Mouse (Mus musculus) cerebellum, adult 18-20 months (tissue): ENCODE results near the gene Syne3.
A peak's percentile ranks its signal among the peaks of the same experiment; 100 is the strongest.

ENCODE experiments used
- DNase-seq, 2 experiments: peaks; one replicate each; pipeline ENCODE4 v3.0.0; 2021

Gene Syne3

DNA sequence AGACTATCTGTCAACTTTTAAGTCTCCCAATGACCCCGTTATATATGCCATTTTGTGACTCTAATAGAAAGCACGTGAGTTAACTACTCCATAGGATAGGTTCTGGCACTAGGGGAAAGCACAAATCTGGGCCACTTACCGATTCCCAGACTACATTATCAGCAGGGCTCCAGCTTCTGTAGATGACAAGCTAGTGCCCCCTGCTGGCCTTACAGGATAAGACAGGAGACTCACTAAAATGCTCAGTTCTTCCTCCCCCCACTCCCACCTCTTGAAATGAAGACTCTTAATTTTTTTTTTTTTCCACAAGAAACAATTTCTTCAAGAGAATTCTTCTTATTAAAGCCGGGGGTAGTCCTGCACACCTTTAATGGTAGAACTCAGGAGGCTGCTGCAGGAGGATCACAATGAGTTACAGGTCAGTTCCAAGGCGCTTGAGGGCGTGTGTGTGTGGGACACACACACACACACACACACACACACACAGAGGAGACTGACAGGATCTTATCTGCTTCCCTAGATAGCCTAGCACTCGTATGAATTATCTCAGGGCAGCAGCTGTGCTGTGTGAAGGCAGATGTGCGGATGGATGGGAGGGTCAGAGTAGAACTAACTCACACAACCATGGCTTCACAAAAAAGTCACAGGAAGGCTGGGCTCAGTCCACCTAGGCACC, 15.8 kb upstream of the Syne3 start:
- peak; percentile 65 to 74 for DNase-seq

DNA sequence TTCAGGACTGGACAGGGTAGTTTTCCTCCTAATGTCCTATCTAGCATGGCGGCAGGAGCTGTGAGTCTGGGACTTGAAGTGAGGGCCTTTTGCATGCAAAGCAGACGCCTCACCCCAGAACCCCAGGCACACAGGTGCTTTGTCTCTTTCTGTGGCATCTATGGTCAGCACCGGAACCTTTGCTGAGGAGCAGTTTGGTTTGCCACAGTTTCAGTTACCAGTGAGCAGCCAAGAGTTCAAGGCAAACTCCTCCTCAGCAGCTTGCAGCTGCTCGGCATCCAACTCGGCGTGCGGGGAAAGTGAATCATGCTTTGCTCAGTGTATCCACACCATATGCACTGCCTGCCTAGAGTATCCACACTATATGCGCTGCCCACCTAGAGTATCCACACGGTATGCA, 13.2 kb upstream of the Syne3 start:
- DNase-seq: no peak

DNA sequence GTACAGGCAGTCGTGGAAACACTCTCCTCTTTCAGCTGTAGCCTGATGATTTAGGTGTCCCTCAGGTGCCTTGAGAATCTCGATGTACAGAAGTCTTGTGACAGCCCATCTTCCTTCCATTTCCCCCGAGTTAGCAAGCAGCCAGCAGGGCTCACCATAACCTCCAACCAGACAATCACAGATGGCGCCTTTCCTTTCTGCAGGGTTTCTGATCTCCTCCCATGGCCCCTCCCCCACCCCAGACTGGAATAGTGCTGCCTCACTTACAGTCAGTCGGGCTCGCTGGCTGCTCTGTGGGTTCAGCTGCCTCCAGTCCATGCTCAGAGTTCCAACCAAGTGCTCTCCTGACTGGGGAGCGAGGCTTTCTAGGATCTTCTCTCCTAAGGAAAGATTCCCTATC, 12.5 kb upstream of the Syne3 start:
- no peak for DNase-seq

DNA sequence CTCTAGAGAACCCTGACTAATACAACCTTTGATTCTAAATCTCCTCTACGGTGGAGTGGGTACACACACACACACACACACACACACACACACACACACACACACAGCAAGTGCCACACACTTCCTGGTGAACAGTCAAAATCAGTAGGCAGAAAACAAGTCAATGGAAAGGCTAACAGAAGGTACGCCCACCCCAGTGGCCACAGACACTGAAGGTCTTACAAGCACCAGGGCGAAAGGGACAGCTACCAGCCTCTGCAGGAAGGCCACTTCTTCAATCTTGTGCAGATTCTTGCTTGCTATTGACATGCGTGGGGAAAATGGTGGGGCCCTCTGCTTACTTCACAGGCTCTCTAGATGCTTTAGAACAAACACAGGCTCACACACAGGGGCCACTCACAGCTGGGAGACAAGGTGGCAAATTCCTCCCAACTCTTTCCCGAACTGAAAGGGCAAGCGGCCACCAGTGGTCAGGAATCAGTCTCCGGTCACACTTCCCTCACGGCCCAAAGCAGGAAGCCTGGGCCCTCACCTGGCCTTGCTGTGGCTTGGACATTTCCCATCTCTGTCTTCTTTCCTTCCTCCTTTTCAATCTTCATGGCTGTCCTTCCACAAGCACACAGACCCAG, 11.9 kb upstream of the Syne3 start:
- no peak for DNase-seq

DNA sequence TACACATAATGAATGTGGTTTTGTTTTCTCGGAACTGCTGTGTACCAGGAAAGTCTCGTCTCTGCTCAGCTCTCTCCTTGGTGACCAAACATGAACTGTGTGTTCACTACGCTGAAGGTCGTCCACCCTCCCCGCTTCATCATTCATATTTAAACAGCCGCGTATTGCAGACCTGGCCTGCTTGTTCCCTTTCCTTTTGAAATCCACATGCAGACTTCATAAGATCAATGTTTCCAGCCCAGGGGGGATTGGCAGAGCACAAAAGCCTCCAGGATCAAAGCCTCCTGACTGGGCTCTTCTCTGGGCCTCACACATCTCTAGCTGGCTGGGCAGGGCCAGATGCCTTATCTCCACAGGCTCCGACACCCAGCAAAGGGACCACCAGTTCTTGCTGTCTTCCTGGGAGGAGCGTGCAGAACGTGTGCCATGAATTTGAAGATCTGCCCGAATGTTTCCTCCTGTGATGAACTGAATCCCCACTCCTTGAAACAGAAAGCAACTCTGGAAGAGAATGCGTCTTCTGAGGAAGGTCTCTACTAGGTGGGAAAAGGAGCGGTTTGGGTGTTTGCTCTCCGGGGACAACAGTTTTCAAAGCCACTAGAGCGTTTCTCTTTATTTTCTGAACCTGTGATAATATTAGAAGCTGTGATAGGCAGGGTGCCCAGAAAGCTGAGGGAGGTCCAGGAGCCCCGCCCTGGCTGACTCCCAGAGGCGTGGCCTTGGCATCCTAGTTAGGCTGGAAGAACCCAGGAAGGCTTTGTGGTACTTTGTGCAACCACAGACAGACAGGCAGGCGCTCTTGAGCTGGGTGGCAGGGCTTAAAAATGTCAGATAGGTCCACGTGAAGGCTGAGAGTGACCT, 10.0 kb upstream of the Syne3 start:
- no peak for DNase-seq

DNA sequence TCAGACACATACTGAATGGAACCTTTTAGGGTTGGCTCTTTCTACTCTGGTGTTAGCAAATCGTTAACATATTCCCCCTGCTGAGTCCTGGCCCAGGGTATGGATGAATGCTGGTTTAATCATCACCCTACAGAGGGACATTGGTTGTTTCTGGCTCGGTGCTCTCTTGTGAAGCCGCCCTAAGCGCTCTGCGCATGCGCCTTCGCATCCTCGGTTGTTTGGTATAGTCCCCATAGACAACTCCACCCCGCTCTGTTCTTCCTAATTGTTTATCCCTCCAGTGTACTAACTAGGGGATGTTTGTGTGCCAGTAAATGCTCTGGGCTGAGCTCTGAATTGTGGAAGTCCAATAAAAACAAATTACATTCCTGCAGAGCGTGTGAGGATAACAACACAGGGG, 7.0 kb upstream of the Syne3 start:
- no peak for DNase-seq

DNA sequence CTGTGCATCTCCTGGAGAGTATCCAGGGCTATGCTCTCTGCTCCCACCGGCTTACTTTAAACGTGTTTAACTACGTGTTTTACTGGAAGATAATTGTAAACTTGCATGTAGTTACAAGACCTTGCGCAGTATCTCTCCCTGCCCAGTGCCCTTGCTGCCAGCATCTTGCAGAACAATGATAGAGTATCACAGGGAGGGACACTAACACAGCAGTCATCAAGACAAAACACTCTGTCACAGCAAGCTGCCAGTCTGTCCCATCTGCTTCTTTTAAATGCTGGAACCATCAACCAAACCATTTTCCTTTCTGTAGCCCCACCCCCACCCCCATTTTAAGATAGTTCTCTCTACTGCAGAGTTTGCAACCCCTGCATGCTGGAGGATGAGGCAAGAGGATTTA, 6.6 kb upstream of the Syne3 start:
- DNase-seq: no peak

DNA sequence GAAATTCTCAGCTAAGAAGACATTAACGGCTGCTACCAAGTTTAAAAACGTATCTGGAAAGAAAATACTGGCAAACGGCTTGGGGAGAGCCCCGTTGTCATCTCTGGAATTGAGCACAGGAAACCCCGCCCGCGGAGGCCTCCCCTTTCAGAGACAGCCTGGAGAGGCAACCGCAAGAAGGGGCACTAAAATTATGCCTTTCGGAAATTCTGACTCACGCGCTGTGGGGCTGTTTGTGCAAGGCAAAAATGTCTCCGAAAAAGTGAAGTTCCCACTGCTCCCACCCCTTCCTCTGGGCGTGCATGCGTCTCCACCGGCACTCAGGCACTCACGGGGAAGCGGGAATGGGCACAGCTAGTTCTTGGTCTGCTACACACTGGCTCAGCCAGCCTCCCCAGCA, 3.5 kb upstream of the Syne3 start:
- DNase-seq: no peak

DNA sequence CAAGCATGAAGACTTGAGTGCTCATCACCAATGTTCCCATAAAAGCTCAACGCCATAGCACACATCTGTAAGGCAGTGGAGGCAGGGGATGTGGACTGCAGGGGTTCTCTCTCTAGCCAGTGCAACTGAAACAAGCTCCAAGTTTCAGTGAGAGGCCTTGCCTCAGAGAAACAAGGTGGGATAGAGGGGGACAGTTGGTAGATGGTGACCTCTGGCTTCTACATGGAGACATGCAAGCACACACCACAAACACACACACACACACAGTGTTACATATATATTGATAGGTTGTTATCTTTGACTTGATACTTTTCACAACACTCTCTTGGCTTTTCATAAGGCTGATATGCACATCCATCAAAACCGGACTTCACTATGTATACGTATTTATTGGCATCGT, 2.7 kb upstream of the Syne3 start:
- no peak for DNase-seq

DNA sequence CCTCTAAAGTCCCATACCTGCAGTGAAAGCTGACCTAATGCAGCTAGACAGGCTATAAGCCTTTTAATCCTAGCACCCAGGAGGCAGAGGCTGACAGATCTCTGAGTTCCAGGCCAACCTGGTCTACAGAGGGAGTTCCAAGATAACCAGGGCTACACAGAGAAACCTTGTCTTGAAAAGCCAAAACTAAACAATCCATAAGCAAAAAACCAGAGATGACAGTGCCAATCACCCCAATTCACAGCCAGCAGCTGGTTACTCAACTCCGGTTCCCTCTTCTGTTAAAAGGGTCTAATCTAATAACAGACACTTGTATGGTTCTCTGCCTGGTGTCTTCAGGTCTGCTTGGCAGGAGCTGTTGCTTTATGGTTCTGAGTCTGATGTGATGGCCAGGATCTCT, 2.0 kb upstream of the Syne3 start:
- DNase-seq: no peak

DNA sequence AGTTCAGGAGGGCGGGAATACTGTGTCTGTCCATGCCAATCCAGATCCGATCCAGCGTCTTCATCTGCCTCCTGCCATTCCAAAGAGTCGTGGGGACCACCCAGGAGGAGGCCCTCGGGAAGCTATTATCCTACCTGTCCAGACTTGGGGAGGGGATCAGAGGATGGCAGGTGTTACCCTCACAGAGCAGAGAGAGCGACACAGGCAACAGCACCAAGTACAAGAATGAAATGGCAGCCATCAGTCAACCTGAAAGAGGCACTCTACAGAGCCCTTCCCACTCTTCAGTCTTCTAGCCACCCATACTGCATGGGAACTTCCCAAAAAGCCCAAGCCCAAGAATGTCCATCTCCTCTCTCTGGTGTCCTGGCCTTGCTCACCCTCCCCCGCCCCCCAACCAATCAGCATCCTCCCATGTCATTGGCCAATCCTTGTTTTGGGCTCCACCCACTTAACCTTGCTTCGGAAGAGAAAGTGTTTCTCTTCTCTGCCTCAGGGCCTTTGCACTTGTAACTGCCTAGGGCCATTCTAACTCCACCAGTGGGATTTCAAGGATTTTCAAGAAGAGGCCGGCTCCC, 693 bp upstream of the Syne3 start:
- DNase-seq: no peak

DNA sequence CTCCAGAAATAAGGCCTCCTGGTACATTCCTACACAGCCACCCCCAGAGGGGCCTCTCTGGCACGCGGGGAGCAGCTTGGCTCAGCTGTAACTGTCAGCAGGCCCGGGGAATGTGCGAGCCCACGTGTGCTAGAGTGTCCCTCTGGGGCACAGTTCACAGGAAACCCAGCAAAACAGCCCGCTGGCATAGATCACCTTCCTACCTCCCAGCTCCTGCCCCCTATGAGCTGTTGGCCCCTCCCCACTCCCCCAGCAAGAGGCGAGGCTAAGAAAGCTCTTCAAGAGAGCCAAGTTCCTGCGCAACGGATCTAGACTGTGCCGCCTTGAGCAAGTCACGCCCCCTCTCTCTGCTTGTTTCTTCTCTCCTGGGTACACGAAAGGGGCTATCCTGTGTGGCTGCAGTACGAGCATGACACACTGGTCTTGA, 844 bp downstream of the Syne3 start:
- DNase-seq: no peak

DNA sequence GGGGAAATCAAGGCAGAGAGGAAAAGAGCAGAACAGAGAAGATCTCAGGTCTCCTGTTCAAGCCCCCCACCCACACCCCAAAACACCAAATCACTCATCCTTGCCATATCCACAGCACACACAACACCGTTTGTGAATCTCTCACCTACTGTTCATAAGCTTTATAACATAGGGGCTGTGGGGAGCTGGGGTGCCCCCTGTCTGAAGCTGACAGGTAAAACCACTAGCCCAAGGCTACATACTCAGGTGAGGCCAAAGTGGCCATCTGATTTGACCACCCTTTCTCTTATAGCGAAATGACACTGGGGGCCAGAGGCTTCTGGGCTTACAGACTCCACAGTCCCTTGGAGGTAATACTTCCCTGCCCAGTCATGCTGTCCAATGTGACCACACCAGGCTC, 1.5 kb downstream of the Syne3 start:
- no peak for DNase-seq

DNA sequence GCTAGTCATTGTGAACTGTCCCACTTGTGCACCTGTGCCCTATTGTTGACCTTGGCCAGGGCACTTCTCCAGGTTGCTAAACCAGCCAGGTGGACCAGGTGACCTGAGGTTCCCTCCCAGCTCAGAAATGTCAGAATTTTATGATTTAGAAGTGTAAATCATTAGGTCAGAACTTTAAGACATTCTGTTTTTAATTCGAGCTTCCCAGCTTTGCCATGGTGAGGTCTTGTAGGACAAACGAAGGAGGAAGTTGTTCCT, 4.0 kb downstream of the Syne3 start:
- DNase-seq: no peak

DNA sequence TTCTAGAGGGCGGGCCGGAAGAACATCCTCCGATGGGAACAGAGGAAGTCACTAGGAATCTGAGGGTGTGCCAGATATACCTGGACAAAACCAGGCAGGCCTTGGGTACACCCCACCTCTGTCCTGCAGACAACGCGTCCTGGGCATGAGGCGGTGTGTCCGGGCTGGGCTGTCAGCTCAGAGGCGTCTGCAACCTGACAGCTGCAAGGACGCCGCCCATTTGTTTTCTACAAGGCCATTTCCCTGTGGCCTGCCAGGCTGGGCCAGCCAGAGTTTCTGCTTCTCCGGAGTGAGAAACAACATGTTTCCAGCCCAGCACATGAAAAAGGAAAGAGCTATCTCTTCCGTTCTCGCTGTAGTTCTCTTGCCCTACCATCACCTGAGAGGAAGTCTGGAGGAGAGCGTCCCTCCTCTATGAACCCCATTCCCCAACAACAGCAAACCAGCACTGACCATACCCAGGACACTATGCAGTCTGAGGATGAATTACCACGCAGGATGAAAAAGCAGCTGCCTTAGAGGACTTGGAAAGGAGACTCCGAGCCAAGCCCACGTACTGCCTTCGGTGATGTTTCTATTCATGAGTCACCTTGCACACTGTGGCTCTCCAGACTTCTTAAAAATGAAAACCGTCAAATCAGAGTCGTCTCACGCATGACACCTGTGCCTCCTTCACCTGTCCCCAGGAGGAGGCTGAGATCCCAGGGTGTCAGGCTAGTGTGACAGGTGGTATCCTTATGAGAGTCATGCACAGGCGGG, 4.5 kb downstream of the Syne3 start:
- DNase-seq: no peak

DNA sequence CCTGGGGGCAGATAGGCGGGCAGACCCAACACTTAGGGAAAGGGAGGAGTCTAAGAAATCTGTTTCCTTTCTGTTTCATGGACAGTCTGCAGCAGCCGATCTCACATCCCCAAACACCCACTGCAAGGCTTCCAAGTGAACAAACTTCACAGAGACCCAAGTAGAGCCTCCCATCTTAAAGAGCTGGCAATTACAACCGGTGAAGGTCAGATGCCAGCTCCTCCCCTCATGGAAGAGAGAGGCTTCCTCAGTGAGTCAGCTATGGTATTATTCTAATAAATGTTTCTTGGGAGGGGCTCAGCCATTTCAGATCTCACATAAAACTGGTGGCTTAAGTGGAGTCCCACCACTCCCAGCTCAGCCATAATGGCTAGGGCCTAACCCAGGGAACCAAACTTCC, 5.9 kb downstream of the Syne3 start:
- DNase-seq: no peak

DNA sequence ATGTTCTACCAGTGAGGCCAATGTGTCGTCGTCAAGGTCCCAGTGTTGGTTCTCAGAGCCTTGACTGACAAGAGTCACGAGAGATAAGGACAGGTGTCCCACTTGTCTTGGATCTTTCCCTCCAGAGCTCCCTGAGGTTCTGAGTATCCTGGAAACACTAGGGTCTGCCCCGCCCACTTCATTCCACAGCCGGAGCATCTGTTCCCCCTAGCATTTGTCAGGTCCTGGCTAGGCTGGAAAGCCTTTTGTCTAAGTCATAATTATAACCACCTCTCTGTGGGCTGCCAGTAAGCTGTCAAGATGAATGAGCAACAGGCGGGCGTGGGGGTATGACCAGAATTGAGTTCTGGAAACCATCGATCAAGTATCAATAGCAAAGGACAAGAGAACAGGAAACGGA, 6.5 kb downstream of the Syne3 start:
- DNase-seq: no peak

DNA sequence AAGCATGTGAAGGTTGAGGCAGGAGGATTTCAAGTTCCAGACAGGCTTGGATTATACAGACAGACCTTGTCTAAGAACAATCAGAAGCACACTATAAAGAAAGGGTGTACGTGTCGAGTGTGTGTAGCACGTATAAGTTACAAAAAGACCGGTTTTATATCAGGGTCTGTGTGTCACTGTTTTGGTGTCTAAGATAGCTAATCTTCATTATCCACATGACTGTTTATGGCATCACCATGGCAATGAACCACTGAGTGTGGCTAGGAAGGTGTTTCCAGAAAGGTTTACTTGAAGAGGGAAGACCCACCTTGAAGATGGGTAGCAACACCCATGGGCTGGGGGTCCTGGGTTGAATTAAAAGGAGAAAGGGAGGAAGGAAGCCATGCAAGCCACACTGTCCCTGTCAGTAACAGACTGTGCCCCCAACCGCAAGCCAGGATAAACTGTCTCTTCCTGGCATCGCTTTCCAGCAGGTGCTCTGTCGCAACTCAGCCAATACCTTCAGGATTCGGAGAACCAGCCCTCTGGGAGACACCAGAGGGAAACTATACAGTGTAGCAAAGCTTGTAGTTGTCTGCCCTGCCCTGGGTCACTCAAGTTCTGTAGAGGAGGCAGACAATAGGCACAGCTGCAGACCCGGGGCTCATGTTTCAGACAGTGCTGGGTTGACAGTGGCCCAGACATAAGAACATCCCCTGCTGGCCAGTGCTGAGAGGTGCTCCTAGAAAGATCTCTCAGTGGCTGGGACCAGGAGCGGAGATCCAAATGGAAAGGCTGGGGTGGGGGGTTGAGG, 7.1 kb downstream of the Syne3 start:
- DNase-seq: no peak

DNA sequence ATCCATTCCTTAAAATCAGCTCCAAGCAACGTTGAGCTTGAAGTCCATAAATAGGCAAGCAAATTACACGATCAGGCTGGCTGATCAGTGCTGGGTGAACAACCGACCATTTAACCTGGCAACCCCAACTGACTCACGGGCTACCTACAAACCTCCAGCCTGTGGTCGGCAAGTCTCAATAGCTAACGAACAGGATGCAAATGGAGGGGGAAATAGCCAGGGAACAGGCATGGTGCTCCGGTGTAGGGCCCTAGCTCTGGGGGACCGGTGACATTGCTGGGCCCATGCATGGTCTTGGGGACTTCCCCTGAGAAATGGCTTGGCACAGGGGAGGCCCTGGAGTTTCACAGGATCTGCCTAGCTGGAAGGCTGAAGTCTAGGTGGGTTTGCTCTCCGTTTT, 8.3 kb downstream of the Syne3 start:
- DNase-seq: no peak

DNA sequence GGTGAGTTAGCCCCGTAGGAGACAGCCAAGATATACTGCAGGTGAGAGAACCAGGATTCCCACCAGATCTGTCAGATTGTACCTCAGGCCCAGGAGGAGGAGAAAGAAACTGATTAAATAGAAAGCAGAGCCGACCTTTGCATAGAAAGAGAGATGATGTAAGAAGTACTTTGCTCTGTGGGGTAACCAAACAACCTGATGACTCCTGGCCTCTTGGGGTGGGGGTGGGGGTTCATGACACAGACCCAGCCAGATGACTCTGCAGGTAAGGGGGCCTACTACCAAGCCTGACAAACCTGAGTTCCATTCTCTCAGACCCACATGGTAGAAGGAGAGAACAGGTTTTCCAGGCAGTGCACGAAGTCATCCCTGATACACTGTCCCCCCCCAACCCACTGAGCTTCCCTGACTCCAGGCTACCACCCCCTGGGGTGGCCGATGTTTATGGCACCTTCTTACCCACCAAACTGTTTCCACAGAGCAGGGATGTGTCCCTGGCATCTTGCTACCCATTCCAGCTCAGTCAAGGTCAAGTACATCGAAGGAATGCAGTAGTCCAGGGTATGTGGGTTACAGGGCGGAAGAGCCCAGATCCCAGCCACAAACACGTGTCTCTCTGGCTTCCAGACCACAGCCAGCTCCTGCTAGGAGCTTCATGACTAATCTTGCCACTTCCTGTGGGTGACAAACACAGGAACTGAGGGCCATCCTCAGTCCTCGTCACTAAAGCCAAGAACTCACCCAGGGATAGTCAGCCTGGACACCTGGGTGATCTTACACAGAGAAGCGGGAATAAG, 8.9 kb downstream of the Syne3 start:
- DNase-seq: no peak

DNA sequence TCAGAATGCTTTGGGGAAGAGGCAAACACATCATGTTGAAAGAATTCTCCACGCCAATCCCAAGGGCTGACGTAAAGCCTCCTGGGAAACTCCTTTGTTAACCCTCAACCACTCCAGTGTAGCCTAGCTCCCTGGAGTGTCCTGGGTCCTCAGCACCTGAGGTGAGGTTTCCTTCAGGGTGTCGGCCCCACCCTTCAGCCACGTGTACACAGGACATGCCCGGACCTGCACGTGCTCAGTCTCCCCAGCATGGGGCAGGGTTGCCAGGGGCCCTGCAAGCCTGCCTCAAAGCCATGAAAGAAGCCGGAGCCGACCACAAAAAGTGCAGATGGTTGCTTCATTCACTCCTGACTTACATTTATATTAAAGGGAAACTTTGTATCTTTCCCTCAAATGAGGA, 10.4 kb downstream of the Syne3 start:
- DNase-seq: no peak

DNA sequence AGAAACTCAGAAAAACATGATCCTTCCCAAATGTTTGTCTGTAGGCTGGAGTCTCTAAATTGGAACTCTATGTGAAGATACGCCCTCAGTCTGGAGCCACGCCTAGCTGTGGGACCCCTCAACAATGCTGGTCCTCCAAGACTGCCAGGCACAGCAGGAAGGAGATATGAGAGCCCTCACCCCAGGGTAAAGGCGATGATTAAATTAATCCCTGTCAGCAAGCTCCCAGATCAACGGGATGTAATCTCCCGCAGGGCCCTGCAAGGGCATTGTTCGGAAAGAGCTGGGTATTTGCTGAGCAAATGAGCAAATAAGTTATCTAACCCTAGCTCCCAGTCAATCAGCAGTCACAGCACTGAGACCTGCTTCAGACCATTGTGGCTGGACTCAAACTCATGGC, 11.1 kb downstream of the Syne3 start:
- DNase-seq: no peak
